Mouse (Mus musculus) hindbrain, postnatal 0 days (tissue): ENCODE measurements at regions not wholly inside any gene's neighbourhood (a gene's known extent, or its start where the extent isn't known, plus 50 kb on each side); places are given as distances from the start of the nearest gene placed in this dataset.

Experiments
- ATAC-seq: fragments of 200-750 bp; cut with Nextera tagmentation; 2 replicates; pipeline ENCODE4 v1.8.0; 2017; ENCODE audit warnings: mild to moderate bottlenecking, moderate TSS enrichment, moderate library complexity
- DNase-seq: peaks from one replicate; pipeline ENCODE4 v3.0.0-alpha.2; 2015; ENCODE audit warnings: low spot score
- H3K27ac ChIP-seq: fragments of 300-500 bp; sonication (generic); 2 replicates; pipeline ENCODE4 v1.5.1; 2014; ENCODE audit warnings: mild to moderate bottlenecking
- H3K27me3 ChIP-seq: fragments of 300-500 bp; sonication (generic); 2 replicates; pipeline ENCODE4 v1.6.1; 2014; ENCODE audit warnings: low read length, mixed read lengths; ENCODE audit not compliant: insufficient read depth
- H3K36me3 ChIP-seq: fragments of 300-500 bp; sonication (generic); 2 replicates; pipeline ENCODE4 v1.6.1; 2014; ENCODE audit warnings: low read length, mixed read lengths; ENCODE audit not compliant: insufficient read depth
- H3K4me1 ChIP-seq: fragments of 300-500 bp; sonication (generic); 2 replicates; pipeline ENCODE4 v1.6.1; 2014; ENCODE audit warnings: antibody characterized with exemption, low read length, mixed read lengths; ENCODE audit not compliant: insufficient read depth
- H3K4me2 ChIP-seq: fragments of 300-500 bp; sonication (generic); 2 replicates; pipeline ENCODE4 v1.6.1; 2014; ENCODE audit warnings: low read depth, mild to moderate bottlenecking, low read length, moderate library complexity, mixed read lengths
- H3K4me3 ChIP-seq: fragments of 300-500 bp; sonication (generic); 2 replicates; pipeline ENCODE4 v1.5.1; 2014; ENCODE audit warnings: low read length
- H3K9ac ChIP-seq: fragments of 300-500 bp; sonication (generic); replicated peaks from 2 replicates; pipeline ENCODE4 v1.6.1; 2014; ENCODE audit warnings: mild to moderate bottlenecking, low read length, moderate library complexity, mixed read lengths
- H3K9me3 ChIP-seq: fragments of 300-500 bp; sonication (generic); 2 replicates; pipeline ENCODE4 v1.6.1; 2016; ENCODE audit warnings: low read length, mixed read lengths
- CTCF ChIP-seq: IDR thresholded peaks from 2 replicates; pipeline ENCODE4 v1.5.1; 2016; ENCODE audit warnings: antibody characterized with exemption, control low read depth, low read depth
- WGBS: fragments of 180-500 bp; shearing (Covaris S2); extraction: QIAGEN DNeasy Blood & Tissue Kit; methylation state at CpG from one replicate; pipeline ENCODE4 v1.1.7; 2014; 5-methylcytosine and 5-hydroxymethylcytosine counted together

DNA sequence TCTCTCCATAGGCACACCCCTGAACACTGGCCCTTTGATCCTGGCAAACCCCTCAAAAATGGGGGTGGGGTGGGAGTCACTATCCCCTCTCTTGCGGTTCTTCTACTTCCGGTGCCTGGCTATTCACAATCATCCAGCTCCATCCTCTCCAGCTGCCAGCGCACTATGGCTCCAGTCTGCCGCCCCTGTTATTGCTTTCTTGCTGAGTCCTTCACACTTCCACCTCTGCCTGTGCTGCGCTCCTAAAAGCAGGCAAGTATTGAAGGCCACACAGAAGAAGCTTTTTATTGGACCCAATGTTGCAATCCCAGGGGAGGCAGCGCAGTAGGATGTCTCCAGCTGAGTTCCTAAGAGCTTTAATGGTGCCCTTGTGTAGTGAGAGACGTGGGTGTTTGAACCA lies 84.3 kb downstream of the Pdcl3 start:
- H3K4me3 ChIP-seq: no peak overlapping the region
- H3K4me2 ChIP-seq: no peak overlapping the region
- WGBS: 61% methylated on average over 7 of the region's 7 CpGs
- no peak for DNase-seq
- no peaks in the 10 kb centered on the region for H3K36me3 ChIP-seq
- no peaks in the 10 kb centered on the region for H3K9me3 ChIP-seq
- H3K4me1 ChIP-seq: no peaks in the 10 kb centered on the region
- no peak overlapping the region for H3K9ac ChIP-seq
- no peak overlapping the region for H3K27ac ChIP-seq
- no peak for TF ChIP-seq CTCF
- H3K27me3 ChIP-seq: no peaks in the 10 kb centered on the region
- ATAC-seq: no peak

DNA sequence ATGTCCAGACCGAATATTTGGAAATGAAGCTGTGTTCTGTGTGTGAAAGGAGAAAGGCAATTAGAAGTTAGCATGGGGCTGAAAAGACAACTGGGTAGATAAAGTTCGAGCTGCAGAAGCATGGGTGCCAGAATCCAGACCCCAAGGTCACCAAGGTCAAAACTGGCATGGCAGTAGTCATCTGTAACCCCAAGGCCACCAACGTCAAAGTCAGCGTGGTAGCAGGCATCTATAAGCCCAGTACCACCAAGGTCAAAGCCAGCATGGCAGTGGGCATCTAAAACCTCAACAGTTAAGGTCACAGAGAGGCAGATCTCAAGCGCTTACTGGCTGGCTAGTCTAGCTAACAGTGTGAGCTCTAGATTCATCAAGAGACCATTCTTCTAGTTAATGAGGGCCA lies 90.6 kb downstream of the Pdcl3 start:
- H3K4me1 ChIP-seq: no peaks in the 10 kb centered on the region
- no peak for TF ChIP-seq CTCF
- H3K36me3 ChIP-seq: no peaks in the 10 kb centered on the region
- no peak overlapping the region for H3K4me2 ChIP-seq
- WGBS: 95% methylated on average over 5 of the region's 5 CpGs
- H3K27me3 ChIP-seq: no peaks in the 10 kb centered on the region
- no peak for ATAC-seq
- no peak for DNase-seq
- H3K9ac ChIP-seq: no peak overlapping the region
- H3K9me3 ChIP-seq: no peaks in the 10 kb centered on the region
- no peak overlapping the region for H3K4me3 ChIP-seq
- H3K27ac ChIP-seq: no peak overlapping the region

DNA sequence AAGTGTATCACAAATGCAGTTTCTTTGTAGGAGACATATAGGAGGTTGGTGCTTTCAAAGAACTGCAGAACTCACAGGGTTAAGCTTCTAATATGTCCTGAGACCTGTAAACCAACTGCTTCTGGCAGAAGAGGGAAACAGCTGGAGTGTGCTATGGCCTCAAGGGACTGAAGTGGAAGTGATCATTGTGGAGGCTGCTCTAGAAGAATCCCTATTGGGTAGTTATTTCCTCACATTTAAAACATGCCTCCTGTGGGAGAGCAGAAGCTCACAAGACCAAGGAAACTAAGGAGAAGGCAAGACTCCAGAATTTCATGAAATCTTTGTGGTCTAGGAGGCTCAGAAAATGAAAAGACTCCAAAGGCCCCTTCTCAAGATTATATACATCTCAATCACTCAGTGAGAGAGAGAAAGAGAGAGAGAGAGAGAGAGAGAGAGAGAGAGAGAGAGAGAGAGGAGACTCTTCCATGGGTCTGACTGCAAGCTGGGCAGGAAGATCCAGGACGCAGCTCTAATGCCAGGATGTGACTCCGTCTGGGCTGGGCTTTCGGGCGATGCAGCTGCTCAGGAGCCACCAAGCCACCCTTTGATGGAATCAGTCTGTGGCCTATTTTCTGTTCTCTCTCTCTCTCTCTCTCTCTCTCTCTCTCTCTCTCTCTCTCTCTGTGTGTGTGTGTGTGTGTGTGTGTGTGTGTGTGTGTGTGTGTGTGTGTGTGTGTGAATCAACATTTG lies 93.3 kb downstream of the Pdcl3 start:
- H3K27me3 ChIP-seq: no peaks in the 10 kb centered on the region
- H3K4me3 ChIP-seq: no peak overlapping the region
- H3K4me1 ChIP-seq: no peaks in the 10 kb centered on the region
- H3K27ac ChIP-seq: no peak overlapping the region
- H3K36me3 ChIP-seq: no peaks in the 10 kb centered on the region
- no peaks in the 10 kb centered on the region for H3K9me3 ChIP-seq
- no peak for TF ChIP-seq CTCF
- H3K9ac ChIP-seq: no peak overlapping the region
- WGBS: 79% methylated on average over 4 of the region's 4 CpGs
- no peak overlapping the region for H3K4me2 ChIP-seq
- DNase-seq (no peak), ATAC-seq (no peak)

DNA sequence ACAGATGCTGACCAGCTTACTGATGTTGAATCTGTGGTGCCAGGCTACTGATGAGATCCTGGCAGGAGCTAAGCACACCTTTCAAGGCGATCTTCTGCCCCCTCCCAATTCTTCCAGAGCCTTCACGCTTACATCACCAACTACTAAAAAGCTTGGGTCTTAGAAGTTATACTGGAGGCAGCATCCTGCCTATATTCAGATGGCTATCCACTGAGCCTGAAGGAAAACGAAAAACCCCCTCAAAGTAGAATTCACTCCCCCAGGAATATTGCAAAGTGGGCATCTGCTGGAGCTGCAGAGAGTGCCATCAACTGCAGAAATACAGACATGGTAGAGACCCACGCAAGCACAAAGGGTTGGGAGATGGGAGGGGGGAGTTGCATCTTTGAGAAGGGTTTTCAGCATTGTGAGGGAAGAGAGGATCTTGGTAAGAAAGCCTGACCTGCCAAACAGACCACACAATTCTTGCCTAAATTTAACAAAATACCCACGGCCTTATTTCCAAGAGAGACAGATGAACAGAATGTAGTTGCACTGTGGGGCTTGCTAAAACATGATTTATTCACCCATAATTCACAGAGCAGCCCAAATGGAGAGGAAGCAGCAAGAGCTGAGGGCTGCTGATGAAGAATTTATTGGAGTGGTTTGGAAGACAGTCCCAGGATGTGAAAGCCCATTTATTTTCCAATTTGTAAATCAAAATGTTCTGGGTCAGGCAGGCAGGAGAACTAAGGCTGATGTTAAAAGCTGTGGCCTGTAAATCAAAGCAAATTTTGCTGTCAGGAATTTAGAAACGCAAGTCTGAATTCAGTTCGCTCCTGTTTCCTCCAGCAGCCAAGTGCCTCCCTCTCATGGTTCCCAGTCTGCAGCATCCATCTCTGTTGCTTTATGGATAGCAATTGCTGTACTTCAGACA lies 98.8 kb downstream of the Pdcl3 start:
- no peak for DNase-seq
- no peak overlapping the region for H3K27ac ChIP-seq
- no peak overlapping the region for H3K9ac ChIP-seq
- H3K4me2 ChIP-seq: no peak overlapping the region
- 84% methylated on average over 7 of the region's 7 CpGs for WGBS
- TF ChIP-seq CTCF: no peak
- H3K36me3 ChIP-seq: no peaks in the 10 kb centered on the region
- no peaks in the 10 kb centered on the region for H3K27me3 ChIP-seq
- ATAC-seq: no peak
- no peak overlapping the region for H3K4me3 ChIP-seq
- H3K4me1 ChIP-seq: 0 out of 2 replicates have a peak, but pooled peaks cover 6% of the 10 kb centered on the region
- H3K9me3 ChIP-seq: no peaks in the 10 kb centered on the region

DNA sequence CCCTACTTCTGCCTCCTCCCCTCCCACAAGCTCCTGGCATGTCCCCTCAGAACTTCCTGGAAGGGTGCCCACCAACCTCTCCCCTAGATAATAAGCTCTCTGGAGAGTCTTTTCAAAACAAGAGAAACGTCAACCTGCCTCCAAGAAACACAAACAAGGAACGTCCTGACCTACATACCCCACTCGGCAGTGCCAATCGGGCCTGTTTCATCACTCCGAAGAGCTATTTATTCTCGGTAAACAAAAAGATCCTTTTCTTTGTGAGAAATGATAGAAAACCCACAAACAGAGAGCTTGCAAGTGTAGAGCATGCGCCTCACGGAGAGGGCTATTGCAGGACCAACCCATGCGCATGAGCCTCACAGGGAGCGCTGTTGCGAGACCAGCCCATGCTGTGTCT lies 100.9 kb downstream of the Pdcl3 start:
- peak; percentile 72 for DNase-seq

DNA sequence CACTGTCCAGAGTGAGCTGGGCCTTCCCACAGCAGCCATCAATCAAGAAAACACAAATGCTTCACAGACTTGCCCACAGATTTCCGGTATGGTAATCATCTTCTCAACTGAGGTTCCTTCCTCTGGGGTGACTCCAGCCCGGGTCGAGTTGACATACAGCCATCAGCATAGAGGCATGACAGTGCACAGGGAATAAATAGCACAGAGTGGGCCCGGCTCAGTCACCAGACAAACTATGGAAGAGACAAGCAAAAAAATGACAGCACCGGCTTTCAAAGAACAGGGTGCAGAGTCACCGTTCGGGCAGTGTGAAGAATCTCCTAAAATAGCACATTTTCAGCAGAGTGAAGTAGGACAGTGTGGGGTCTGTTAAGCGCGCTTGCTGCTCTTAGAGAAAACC lies 103.7 kb upstream of the Npas2 start:
- no peak for TF ChIP-seq CTCF
- Histone ChIP-seq H3K9ac (no peak overlapping the region), H3K4me2 (no peak overlapping the region), H3K4me3 (no peak overlapping the region), H3K27ac (no peak overlapping the region), H3K36me3 (no peaks in the 10 kb centered on the region), H3K27me3 (no peaks in the 10 kb centered on the region), H3K9me3 (no peaks in the 10 kb centered on the region), H3K4me1 (0 out of 2 replicates have a peak, but pooled peaks cover 6% of the 10 kb centered on the region)
- 78% methylated on average over 9 of the region's 9 CpGs for WGBS
- DNase-seq (no peak), ATAC-seq (no peak)

More for the DNA sequence above, 100.9 kb downstream of the Pdcl3 start:
- no peaks in the 10 kb centered on the region for H3K9me3 ChIP-seq
- H3K9ac ChIP-seq: no peak overlapping the region
- TF ChIP-seq CTCF: peak; percentile 24; the same call in 1 of the 2 replicates
- H3K4me3 ChIP-seq: no peak overlapping the region
- H3K27ac ChIP-seq: peak overlapping the region; percentile 73
- no peaks in the 10 kb centered on the region for H3K36me3 ChIP-seq
- H3K27me3 ChIP-seq: no peaks in the 10 kb centered on the region
- H3K4me2 ChIP-seq: no peak overlapping the region
- H3K4me1 ChIP-seq: 0 out of 2 replicates have a peak, but pooled peaks cover 6% of the 10 kb centered on the region
- WGBS: 52% methylated on average over 11 of the region's 11 CpGs
- peak; percentile 94 for ATAC-seq
